In the genomic region with DNA sequence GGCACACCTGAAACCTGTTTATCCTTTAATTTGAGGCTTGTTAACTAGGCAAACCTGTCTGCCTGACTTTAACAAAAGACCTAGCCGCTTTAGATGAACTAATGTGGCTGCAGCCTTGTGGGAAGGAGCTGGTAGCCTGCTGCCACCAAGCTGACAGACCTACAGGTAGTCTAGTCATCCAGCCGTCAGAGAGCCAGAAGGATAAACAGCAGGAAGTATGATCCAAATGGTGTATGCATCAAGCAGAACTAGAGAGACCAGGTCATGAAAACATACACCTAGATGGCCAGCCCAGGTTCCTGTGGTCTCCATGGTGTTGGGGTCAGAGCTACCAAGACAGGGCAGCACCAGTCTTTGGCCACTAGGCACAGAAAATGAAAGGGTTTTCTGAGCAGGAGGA, we compare ENCODE assay signal across 29 mouse cellular contexts. TPM values are rescaled to one million over a fixed set of nuclear protein-coding genes. Genes with fewer than 3 reads are reported as not detected.
"Had no signal": no experiment of that assay in that cellular context is flagged by ENCODE, and none has a peak within 500 bp of the region (broad histone marks: within the 10 kb centered on the region; RNA-seq: fewer than 3 reads in every experiment).

No protein-coding gene starts in this region.

- ATAC-seq: hindbrain, postnatal 0 days; intestine, embryonic 16.5 days had no signal

- H3K4me3 ChIP-seq: heart, adult 2 months; heart, embryonic 13.5 days; heart, embryonic 15.5 days; hindbrain, embryonic 13.5 days; hindbrain, embryonic 15.5 days; kidney, embryonic 15.5 days; limb, embryonic 10.5 days; limb, embryonic 12.5 days; liver, embryonic 13.5 days; liver, embryonic 15.5 days had no signal

- H3K9me3 ChIP-seq: heart, embryonic 15.5 days; hindbrain, embryonic 15.5 days; kidney, embryonic 15.5 days; limb, embryonic 10.5 days; liver, embryonic 13.5 days had no signal

- H3K27ac ChIP-seq: heart, adult 2 months; heart, embryonic 13.5 days; heart, embryonic 15.5 days; hindbrain, embryonic 13.5 days; hindbrain, embryonic 15.5 days; hindbrain, postnatal 0 days; kidney, embryonic 15.5 days; kidney, postnatal 0 days; limb, embryonic 10.5 days; limb, embryonic 12.5 days; liver, embryonic 13.5 days; liver, embryonic 15.5 days had no signal

- H3K9ac ChIP-seq: heart, embryonic 13.5 days; heart, embryonic 15.5 days; hindbrain, embryonic 13.5 days; hindbrain, embryonic 15.5 days; kidney, embryonic 15.5 days; limb, embryonic 12.5 days; liver, embryonic 13.5 days; liver, embryonic 15.5 days had no signal

- H3K4me2 ChIP-seq: heart, embryonic 11.5 days; heart, embryonic 13.5 days; heart, embryonic 15.5 days; hindbrain, embryonic 13.5 days; hindbrain, embryonic 15.5 days; kidney, embryonic 15.5 days; limb, embryonic 12.5 days; liver, embryonic 11.5 days; liver, embryonic 13.5 days; liver, embryonic 15.5 days had no signal

- H3K27me3 ChIP-seq: heart, embryonic 13.5 days; heart, embryonic 15.5 days; hindbrain, embryonic 13.5 days; hindbrain, embryonic 15.5 days; kidney, embryonic 15.5 days; limb, embryonic 12.5 days; liver, embryonic 13.5 days; liver, embryonic 15.5 days had no signal

- DNase-seq: gastrocnemius, postnatal 14 days; gastrocnemius, postnatal 36 days; heart, adult 11 months; heart, adult 2 months; heart, postnatal 14 days; heart, postnatal 36 days; kidney, adult 11 months; kidney, adult 2 months; kidney, adult 9 months; kidney, postnatal 14 days; kidney, postnatal 36 days; layer of hippocampus, adult 9-11 months; layer of hippocampus, postnatal 36 days; liver; liver, embryonic 13.5 days had no signal

RNA-seq across cellular contexts. Expression of gene Gpr132, which starts 33.0 kb away (rescaled TPM):
- polyA plus RNA-seq: hindbrain, embryonic 11.5 days; hindbrain, embryonic 13.5 days; hindbrain, embryonic 15.5 days; limb, embryonic 10.5 days; limb, embryonic 12.5 days had no signal
